Mouse (Mus musculus): Measurements from ENCODE around the gene Cacna1a. TPM values are rescaled to one million over a fixed set of nuclear protein-coding genes. Genes with fewer than 3 reads are reported as not detected.
"Not testable (repeated sequence)": the region's sequence is repeated elsewhere in the genome, so short reads cannot be mapped to it uniquely, and the experiment has no call there.

Gene Cacna1a
- polyA plus RNA-seq, 1 experiment from 2014 or later, result 8.0 TPM

DNA sequence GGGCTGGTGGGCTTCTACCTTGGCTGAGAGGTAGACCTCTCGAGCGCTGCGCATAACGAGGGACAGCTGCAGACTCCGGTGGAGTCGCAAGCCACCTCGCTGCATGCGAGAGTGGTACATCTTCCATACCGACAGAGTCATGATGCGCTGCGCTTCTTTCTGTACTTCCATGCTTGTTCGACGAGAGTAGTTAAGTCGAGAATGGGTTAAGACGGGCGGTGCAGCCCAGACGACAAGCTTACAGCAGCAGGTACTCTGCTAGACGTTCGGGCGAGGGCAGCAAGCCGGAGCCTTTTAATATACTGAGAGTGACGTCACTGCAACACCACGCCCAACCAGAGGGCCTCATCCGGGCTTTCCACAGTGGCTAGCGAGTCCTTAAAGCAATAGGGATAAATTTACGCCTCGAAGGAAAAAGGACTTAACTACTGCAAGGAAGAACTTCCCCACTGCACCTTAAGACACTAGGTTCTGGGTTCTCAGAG, 274.4 kb downstream of the Cacna1a start, which contains the start of gene Ier2:
Ier2 (minus strand) TSS at position 272 of the 485 bp plus-strand sequence.
- H3K27ac ChIP-seq (replicated peaks), result peak within 1 kb of the TSS; percentile 97
- H3K27me3 ChIP-seq, result no peaks in the 10 kb centered on the region
- H3K9ac ChIP-seq, result peak within 1 kb of the TSS; percentile 86
- no peaks in the 10 kb centered on the region for H3K36me3 ChIP-seq
- peak within 1 kb of the TSS; percentile 81 for H3K4me2 ChIP-seq (replicated peaks)
- peak; percentile 86 for ATAC-seq (ENCODE audit: insufficient number of reproducible peaks, low FRiP score, low TSS enrichment, low read depth)
- H3K4me1 ChIP-seq, result peaks cover 54% of the 10 kb centered on the region
- peak within 1 kb of the TSS; percentile 60 for H3K4me3 ChIP-seq (replicated peaks)
- under 1% methylated on average over 27 of the region's 27 CpGs for WGBS
- H3K9me3 ChIP-seq (replicated peaks), result no peaks in the 10 kb centered on the region

DNA sequence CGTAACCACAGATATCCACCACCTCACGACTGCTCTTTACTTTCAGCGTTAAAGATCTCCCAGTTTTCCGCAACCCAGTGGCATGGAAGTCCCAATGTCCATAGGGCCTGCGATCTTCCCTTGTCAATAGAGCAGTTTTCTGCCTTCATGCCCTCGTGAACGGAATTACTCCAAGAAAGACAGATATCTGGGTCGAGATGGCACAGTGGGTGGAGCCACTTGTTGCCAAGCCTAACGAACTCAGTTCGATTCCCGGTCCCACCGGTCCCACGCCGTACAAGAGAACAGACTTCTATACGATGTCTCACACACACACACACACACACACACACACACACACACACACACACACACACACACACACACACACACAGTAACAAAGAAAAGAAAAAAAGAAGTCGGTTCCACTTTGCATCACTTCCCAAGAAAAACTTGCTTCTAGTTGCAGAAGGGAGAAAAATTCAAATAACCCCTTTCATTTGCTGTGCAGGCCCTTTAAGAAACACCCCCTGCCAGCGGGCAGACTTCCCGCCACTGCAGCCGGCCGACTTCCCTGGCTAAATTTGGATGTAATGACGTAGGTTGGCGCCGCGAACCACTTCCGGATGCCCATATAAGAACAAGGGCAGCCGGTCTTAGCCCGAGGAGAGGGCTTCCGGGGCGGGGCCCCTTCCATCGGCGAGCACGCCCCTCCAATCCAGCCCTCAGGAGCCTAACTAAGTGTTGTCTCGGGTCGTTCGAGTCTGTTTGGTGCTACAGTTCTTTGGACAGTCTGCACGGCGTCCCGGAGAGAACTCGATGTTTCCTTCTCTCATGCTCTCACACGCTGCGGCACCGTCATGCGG, 275.5 kb downstream of the Cacna1a start:
- Histone ChIP-seq H3K4me3 (replicated peaks) (peak overlapping the region; percentile 60), H3K9me3 (replicated peaks) (no peaks in the 10 kb centered on the region), H3K9ac (peak overlapping the region; percentile 50), H3K27me3 (no peaks in the 10 kb centered on the region), H3K36me3 (0 out of 2 replicates have a peak, but pooled peaks cover 8% of the 10 kb centered on the region), H3K4me1 (peaks cover 51% of the 10 kb centered on the region), H3K4me2 (replicated peaks) (peak overlapping the region; percentile 81), H3K27ac (replicated peaks) (peak overlapping the region; percentile 97)
- WGBS, result 2% methylated on average over 43 of the region's 43 CpGs
- peak; percentile 87 for ATAC-seq (ENCODE audit: insufficient number of reproducible peaks, low FRiP score, low TSS enrichment, low read depth)

DNA sequence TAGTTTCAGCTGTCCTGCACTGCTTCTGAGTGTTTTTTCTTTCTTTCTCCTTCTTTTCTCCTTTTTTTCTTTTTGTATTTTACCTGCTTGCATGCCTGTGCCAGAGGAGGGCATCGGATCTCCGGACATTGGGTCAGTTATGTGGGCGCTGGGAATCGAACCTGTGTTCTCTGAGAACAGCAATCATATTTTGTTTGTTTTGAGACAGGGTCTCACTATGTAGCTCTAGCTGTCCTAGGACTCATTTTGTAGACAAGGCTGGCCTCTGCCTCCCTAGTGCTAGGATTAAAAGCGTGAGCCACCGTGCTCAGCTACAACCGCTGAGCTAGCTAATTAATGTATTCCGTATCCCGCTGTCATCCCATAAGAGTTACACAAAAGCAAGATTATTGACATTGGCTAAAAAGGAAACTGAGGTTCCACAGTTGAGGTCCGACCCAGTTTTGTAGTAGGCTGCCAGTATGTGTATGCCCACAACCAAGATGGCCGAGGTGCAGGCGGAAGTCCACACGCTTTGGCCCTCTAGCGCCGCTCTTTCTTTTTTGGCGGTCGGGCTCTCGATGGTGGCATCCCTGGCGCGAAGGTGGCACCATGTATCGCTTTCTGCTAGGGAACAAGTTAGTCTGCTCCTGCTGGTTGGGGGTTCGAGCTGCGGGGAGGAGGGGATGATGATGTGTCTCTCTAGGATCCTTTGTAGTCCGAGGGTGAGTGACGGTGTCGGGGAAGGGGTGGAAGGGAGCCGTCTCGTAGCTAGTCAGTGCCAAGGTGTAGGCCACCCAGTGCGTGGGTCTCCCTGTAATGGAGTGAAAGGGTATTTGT, 276.5 kb downstream of the Cacna1a start:
- Histone ChIP-seq H3K27ac (replicated peaks) (peak overlapping the region; percentile 97), H3K9me3 (replicated peaks) (no peaks in the 10 kb centered on the region), H3K27me3 (no peaks in the 10 kb centered on the region), H3K4me1 (peaks cover 48% of the 10 kb centered on the region), H3K36me3 (0 out of 2 replicates have a peak, but pooled peaks cover 11% of the 10 kb centered on the region), H3K4me3 (replicated peaks) (peak overlapping the region; percentile 60), H3K4me2 (replicated peaks) (peak overlapping the region; percentile 81), H3K9ac (peak overlapping the region; percentile 50)
- no peak; the same call in 1 of the 2 replicates for ATAC-seq (ENCODE audit: insufficient number of reproducible peaks, low FRiP score, low TSS enrichment, low read depth)
- under 1% methylated on average over 29 of the region's 29 CpGs for WGBS

DNA sequence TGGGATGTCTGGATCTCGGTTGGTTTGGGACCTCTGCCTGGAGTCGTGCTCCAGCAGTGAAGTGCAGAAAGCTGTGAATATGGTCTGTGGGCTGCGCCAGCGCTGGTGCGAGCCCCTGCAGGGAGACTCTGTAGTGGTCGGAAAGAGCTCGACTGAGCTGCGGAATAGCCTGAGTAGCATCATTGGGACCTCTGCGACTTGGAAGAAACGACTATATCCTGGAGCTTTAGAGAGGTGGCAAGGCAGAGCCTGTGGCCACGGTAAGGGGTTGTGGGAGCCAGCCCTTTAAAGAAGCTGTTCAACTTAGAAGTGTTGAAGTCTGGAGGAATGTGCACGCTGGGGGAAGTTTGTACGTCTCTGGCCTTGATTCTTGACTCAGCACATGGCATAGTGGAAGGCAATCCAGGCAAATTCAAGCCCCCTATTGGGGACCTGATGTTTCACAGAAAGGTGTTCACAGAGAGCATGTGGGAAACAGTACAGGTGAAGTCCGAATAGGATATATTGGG, 277.2 kb downstream of the Cacna1a start:
- Histone ChIP-seq H3K27ac (replicated peaks) (peak overlapping the region; percentile 97), H3K4me1 (peaks cover 42% of the 10 kb centered on the region), H3K4me3 (replicated peaks) (peak overlapping the region; percentile 60), H3K9me3 (replicated peaks) (no peaks in the 10 kb centered on the region), H3K36me3 (0 out of 2 replicates have a peak, but pooled peaks cover 11% of the 10 kb centered on the region), H3K27me3 (no peaks in the 10 kb centered on the region), H3K4me2 (replicated peaks) (peak overlapping the region; percentile 81), H3K9ac (peak overlapping the region; percentile 50)
- 1% methylated on average over 14 of the region's 14 CpGs for WGBS
- ATAC-seq (ENCODE audit: insufficient number of reproducible peaks, low FRiP score, low TSS enrichment, low read depth), result no peak

DNA sequence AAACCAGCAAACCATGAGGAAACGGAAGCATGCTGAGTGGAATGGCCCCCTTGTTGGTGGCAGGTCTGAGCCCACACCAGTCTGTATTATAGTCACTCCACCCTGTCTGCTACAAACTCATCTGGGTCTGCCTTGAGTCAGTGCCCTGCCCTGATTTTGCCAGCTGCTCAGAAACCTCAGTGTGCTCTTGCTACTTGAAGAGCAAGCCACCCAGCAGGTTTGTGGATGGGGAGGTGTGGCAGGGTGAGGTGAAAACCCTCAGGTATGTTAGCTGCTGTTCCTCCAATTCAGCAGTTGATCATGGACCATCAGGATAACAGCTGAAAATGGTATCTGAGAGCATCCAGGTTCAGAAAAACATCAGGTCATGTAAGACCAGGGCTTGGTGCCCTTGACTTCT, 279.8 kb downstream of the Cacna1a start:
- Histone ChIP-seq H3K4me1 (peaks cover 25% of the 10 kb centered on the region), H3K27ac (replicated peaks) (0 out of 2 replicates have a peak overlapping the region, but pooled peaks have one; percentile 0), H3K9ac (no peak overlapping the region), H3K36me3 (peaks cover 35% of the 10 kb centered on the region), H3K4me3 (replicated peaks) (no peak overlapping the region), H3K27me3 (no peaks in the 10 kb centered on the region), H3K9me3 (replicated peaks) (no peaks in the 10 kb centered on the region), H3K4me2 (replicated peaks) (no peak overlapping the region)
- no peak for ATAC-seq (ENCODE audit: insufficient number of reproducible peaks, low FRiP score, low TSS enrichment, low read depth)
- 54% methylated on average over 1 of the region's 1 CpGs for WGBS

DNA sequence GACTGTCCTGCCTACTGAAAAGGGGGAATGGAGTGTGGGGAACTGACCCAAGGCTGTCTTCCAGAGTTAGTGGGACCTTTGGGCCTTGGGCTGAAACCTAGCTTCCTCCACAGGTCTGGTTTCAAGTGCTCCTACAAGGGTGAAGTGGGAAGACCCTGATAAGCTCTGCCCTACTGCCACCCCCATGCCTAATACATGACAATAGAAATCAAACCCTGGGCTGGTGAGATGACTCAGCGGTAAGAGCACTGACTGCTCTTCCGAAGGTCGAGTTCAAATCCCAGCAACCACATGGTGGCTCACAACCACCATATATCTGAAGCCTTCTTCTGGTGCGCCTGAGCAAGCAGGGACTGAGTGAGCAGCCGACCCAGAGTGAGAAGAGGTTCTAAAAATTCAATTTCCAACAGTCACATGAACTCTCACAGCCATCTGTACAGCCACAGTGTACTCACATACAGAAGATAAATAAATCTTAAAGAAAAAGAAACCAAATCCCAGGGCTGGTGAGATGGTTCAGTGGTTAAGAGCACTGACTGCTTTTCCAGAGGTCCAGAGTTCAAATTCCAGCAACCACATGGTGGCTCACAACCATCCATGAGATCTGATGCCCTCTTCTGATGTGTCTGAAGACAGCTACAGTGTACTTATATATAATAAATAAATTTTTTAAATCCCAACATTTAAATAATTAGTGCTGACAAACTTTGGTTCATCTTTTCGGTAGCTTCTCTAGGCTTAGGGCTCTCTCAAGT, 280.7 kb downstream of the Cacna1a start:
- no peak for ATAC-seq (ENCODE audit: insufficient number of reproducible peaks, low FRiP score, low TSS enrichment, low read depth)

DNA sequence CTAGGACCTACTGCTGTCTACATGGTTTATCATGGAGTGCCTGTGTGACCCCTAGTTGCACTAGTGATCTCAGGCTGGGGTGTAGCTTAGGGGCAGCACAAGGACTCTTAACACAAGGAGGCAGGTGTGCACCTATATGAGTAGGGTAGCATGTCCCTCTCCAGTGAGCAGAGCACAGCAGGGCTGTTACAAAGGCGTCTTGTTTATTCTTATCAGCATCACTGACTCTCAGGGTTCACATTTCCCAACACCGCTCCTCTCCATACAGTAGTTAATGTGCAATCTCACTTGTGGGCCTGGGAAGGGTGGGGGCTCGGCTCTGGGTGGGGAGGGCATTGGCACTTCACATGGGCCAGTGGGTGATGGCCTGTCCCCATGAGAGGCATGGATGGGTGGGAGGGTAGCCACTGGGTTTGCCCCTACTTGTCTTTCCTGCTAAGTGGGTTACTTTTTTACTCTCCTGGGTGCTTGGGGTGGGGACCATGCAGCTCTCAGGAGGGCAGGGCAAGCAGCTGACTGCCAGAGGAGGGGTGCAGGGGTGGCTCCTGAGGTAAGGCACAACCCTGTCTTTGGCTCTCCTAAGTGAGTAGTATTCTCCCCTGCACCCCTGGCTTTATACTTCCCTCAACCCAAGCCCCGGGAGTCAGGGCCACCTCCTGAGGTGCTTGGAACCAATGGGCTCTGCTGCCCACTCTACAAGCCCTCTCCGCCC, 282.2 kb downstream of the Cacna1a start:
- H3K4me3 ChIP-seq (replicated peaks); H3K27me3 ChIP-seq; H3K9ac ChIP-seq; ATAC-seq (ENCODE audit: insufficient number of reproducible peaks, low FRiP score, low TSS enrichment, low read depth); H3K4me2 ChIP-seq (replicated peaks); H3K27ac ChIP-seq (replicated peaks); H3K9me3 ChIP-seq (replicated peaks): not testable (repeated sequence)
- Histone ChIP-seq H3K4me1 (peaks cover 14% of the 10 kb centered on the region; the same call in 1 of the 2 replicates), H3K36me3 (peaks cover 57% of the 10 kb centered on the region)
- WGBS, result 89% methylated on average over 5 of the region's 5 CpGs

More for the DNA sequence above, 280.7 kb downstream of the Cacna1a start:
- Histone ChIP-seq H3K4me3 (replicated peaks) (no peak overlapping the region), H3K4me1 (peaks cover 20% of the 10 kb centered on the region; the same call in 1 of the 2 replicates), H3K9ac (no peak overlapping the region), H3K27ac (replicated peaks) (0 out of 2 replicates have a peak overlapping the region, but pooled peaks have one; percentile 0), H3K36me3 (peaks cover 41% of the 10 kb centered on the region), H3K27me3 (no peaks in the 10 kb centered on the region), H3K4me2 (replicated peaks) (no peak overlapping the region), H3K9me3 (replicated peaks) (no peaks in the 10 kb centered on the region)
- WGBS, result 84% methylated on average over 6 of the region's 6 CpGs

DNA sequence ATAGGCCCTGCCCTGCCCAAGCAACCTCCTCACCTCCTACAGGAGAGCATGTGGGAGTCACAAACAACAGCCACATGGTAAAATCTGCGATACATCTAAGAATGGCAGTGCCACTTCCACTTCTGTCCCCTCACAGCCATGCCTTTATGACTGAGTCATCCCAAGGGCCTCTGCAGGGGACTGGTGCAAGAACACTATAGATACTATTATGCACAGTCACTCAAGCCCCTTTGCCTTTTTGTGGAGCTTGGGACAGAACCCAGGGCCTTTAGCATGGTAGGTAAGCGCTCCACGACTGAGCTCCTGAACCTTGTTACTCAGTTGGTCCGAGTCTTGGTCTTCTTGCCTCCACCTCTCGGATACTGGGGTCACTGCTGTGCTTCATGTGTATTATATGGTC, 289.1 kb downstream of the Cacna1a start:
- H3K9me3 ChIP-seq (replicated peaks), result no peaks in the 10 kb centered on the region
- H3K27ac ChIP-seq (replicated peaks), result no peak overlapping the region
- H3K4me3 ChIP-seq (replicated peaks), result no peak overlapping the region
- peaks cover 16% of the 10 kb centered on the region for H3K4me1 ChIP-seq
- H3K4me2 ChIP-seq (replicated peaks), result no peak overlapping the region
- no peaks in the 10 kb centered on the region for H3K27me3 ChIP-seq
- no peak for ATAC-seq (ENCODE audit: insufficient number of reproducible peaks, low FRiP score, low TSS enrichment, low read depth)
- no peak overlapping the region for H3K9ac ChIP-seq
- WGBS, result 95% methylated on average over 5 of the region's 5 CpGs
- peaks cover 58% of the 10 kb centered on the region for H3K36me3 ChIP-seq

DNA sequence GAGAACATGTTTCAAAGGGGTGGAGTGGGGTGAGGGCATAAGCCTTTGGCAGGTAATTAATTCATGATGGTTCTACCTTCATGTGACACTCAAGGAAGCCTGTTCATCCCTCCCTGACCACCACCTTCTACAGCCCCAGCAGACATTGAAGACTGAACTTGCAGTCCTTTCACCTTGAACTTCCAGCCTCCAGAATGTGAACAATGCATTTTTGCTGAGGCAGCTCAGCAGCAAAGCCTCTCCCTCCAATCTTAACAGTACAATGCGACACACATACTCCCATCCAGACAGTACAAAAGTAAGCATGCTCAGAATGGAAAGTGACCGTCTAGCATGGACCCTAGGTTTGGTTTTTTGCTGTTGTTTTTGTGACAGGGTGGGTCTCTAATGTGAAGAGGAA, 293.2 kb downstream of the Cacna1a start:
- H3K27ac ChIP-seq (replicated peaks), result no peak overlapping the region
- no peaks in the 10 kb centered on the region for H3K9me3 ChIP-seq (replicated peaks)
- peaks cover 39% of the 10 kb centered on the region for H3K4me1 ChIP-seq
- H3K9ac ChIP-seq, result no peak overlapping the region
- ATAC-seq (ENCODE audit: insufficient number of reproducible peaks, low FRiP score, low TSS enrichment, low read depth), result no peak
- no peaks in the 10 kb centered on the region for H3K27me3 ChIP-seq
- 95% methylated on average over 2 of the region's 2 CpGs for WGBS
- H3K4me2 ChIP-seq (replicated peaks), result no peak overlapping the region
- H3K4me3 ChIP-seq (replicated peaks), result no peak overlapping the region
- peaks cover 28% of the 10 kb centered on the region for H3K36me3 ChIP-seq

DNA sequence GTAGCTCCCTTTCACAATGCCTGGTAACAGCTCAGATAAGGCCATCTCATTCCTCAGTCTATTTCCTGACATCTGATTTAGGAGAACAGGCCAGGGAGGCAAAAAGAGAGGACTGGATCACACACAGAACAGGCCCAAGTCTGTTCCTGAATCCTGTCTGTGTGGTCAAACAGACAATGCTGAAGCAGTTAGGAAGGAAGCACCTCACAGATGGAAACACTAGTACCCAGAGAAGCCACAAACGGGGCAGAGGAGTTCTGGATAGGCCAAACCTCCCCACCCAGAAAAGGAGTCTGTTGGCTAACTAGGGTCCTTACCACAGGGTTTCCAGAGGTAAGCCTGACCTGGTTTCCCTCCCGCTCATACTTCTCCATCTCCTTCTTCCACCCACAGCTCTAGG, 294.0 kb downstream of the Cacna1a start:
- Histone ChIP-seq H3K27me3 (no peaks in the 10 kb centered on the region), H3K36me3 (peaks cover 23% of the 10 kb centered on the region), H3K27ac (replicated peaks) (no peak overlapping the region), H3K9me3 (replicated peaks) (no peaks in the 10 kb centered on the region), H3K9ac (no peak overlapping the region), H3K4me3 (replicated peaks) (no peak overlapping the region), H3K4me2 (replicated peaks) (no peak overlapping the region), H3K4me1 (peaks cover 42% of the 10 kb centered on the region)
- ATAC-seq (ENCODE audit: insufficient number of reproducible peaks, low FRiP score, low TSS enrichment, low read depth), result no peak
- WGBS, result 77% methylated on average over 2 of the region's 2 CpGs
